Mouse (Mus musculus) forebrain, embryonic 11.5 days (tissue): Measurements from ENCODE around the gene Hnrnpu. TPM values are rescaled to one million over a fixed set of nuclear protein-coding genes. Genes with fewer than 3 reads are reported as not detected.
A peak's percentile ranks its signal among the peaks of the same experiment; 100 is the strongest.

Source experiments
- ATAC-seq: fragments of 200-750 bp; cut with Nextera tagmentation; replicated peaks from 2 replicates; pipeline ENCODE4 v1.8.0; 2017; ENCODE audit warnings: moderate TSS enrichment; ENCODE audit not compliant: low FRiP score
- DNase-seq: peaks from one replicate; pipeline ENCODE4 v3.0.0-alpha.2; 2017; ENCODE audit warnings: low spot score
- H3K27ac ChIP-seq: fragments of 300-500 bp; sonication (generic); 2 replicates; pipeline ENCODE4 v1.5.1; 2014; ENCODE audit warnings: low read depth, low read length
- H3K27me3 ChIP-seq: fragments of 300-500 bp; sonication (generic); 2 replicates; pipeline ENCODE4 v1.6.1; 2014; ENCODE audit warnings: mild to moderate bottlenecking, low read length, mixed read lengths; ENCODE audit not compliant: control insufficient read depth, insufficient read depth
- H3K36me3 ChIP-seq: fragments of 300-500 bp; sonication (generic); 2 replicates; pipeline ENCODE4 v1.6.1; 2014; ENCODE audit warnings: mild to moderate bottlenecking, low read length, moderate library complexity, mixed read lengths; ENCODE audit not compliant: control insufficient read depth, insufficient read depth
- H3K4me1 ChIP-seq: fragments of 300-500 bp; sonication (generic); replicated peaks from 2 replicates; pipeline ENCODE4 v1.6.1; 2014; ENCODE audit warnings: low read length, mixed read lengths; ENCODE audit not compliant: control insufficient read depth, insufficient read depth
- H3K4me2 ChIP-seq: fragments of 300-500 bp; sonication (generic); 2 replicates; pipeline ENCODE4 v1.6.1; 2014; ENCODE audit warnings: low read depth, mild to moderate bottlenecking, low read length, moderate library complexity, mixed read lengths; ENCODE audit not compliant: severe bottlenecking
- H3K4me3 ChIP-seq: fragments of 300-500 bp; sonication (generic); 2 replicates; pipeline ENCODE4 v1.5.1; 2014; ENCODE audit warnings: low read depth, low read length
- H3K9ac ChIP-seq: fragments of 300-500 bp; sonication (generic); 2 replicates; pipeline ENCODE4 v1.6.1; 2014; ENCODE audit warnings: low read length
- H3K9me3 ChIP-seq: fragments of 300-500 bp; sonication (generic); 2 replicates; pipeline ENCODE4 v1.6.1; 2016; ENCODE audit warnings: low read length, mixed read lengths; ENCODE audit not compliant: control insufficient read depth
- WGBS: fragments of 180-500 bp; shearing (Covaris S2); extraction: QIAGEN DNeasy Blood & Tissue Kit; methylation state at CpG from one replicate; pipeline ENCODE4 v1.1.7; 2014; 5-methylcytosine and 5-hydroxymethylcytosine counted together
- polyA plus RNA-seq: library from polyadenylated mRNA; unstranded; fragments of >200 nt; fragmentation: Nextera tagmentation; extraction: Ambion mirVana; gene quantifications from 2 replicates; pipeline ENCODE4 v1.2.1, GENCODE M21; 2014

Gene Hnrnpu
- polyA plus RNA-seq = 1,010 and 1,015 TPM in 2 replicates

- Histone ChIP-seq H3K4me3 (peak within 1 kb of the TSS; percentile 100), H3K9ac (peak within 1 kb of the TSS; percentile 100), H3K4me1 (peaks cover 6% of the 10 kb centered on the region; the same call in 1 of the 2 replicates), H3K9me3 (no peaks in the 10 kb centered on the region), H3K36me3 (peaks cover 11% of the 10 kb centered on the region), H3K27me3 (no peaks in the 10 kb centered on the region), H3K27ac (peak within 1 kb of the TSS; percentile 99), H3K4me2 (peak within 1 kb of the TSS; percentile 69)
- under 1% methylated on average over 73 of the region's 73 CpGs for WGBS
- DNase-seq (peak; percentile 97), ATAC-seq (peak; percentile 90)
These were observed at the start of gene Hnrnpu for GRCm38 (mm10) chr1:178337551-178338317. Gene Hnrnpu, minus strand, starts transcription at chr1:178337797.

- Histone ChIP-seq H3K27ac (no peak overlapping the region), H3K4me1 (no peaks in the 10 kb centered on the region), H3K9me3 (no peaks in the 10 kb centered on the region), H3K4me3 (no peak overlapping the region), H3K4me2 (no peak overlapping the region), H3K27me3 (no peaks in the 10 kb centered on the region), H3K36me3 (no peaks in the 10 kb centered on the region), H3K9ac (no peak overlapping the region)
- ATAC-seq (no peak), DNase-seq (no peak)
These were observed 44.6 kb upstream of the Hnrnpu start for GRCm38 (mm10) chr1:178382165-178382564.

GRCm38 (mm10) chr1:178379224-178379623, 41.6 kb upstream of the Hnrnpu start:
- Histone ChIP-seq H3K9me3 (no peaks in the 10 kb centered on the region), H3K4me3 (no peak overlapping the region), H3K36me3 (no peaks in the 10 kb centered on the region), H3K27ac (no peak overlapping the region), H3K4me1 (no peaks in the 10 kb centered on the region), H3K4me2 (no peak overlapping the region), H3K9ac (no peak overlapping the region), H3K27me3 (no peaks in the 10 kb centered on the region)
- DNase-seq = no peak
- 91% methylated on average over 1 of the region's 1 CpGs for WGBS
- ATAC-seq = no peak

- no peak for ATAC-seq
- Histone ChIP-seq H3K27ac (no peak overlapping the region), H3K4me3 (no peak overlapping the region), H3K4me1 (no peaks in the 10 kb centered on the region), H3K36me3 (no peaks in the 10 kb centered on the region), H3K27me3 (no peaks in the 10 kb centered on the region), H3K9me3 (no peaks in the 10 kb centered on the region), H3K4me2 (no peak overlapping the region), H3K9ac (no peak overlapping the region)
- WGBS = 87% methylated on average over 3 of the region's 3 CpGs
- no peak for DNase-seq
These were observed 40.5 kb upstream of the Hnrnpu start for GRCm38 (mm10) chr1:178378115-178378514.

- Histone ChIP-seq H3K9ac (no peak overlapping the region), H3K27me3 (no peaks in the 10 kb centered on the region), H3K36me3 (no peaks in the 10 kb centered on the region), H3K4me1 (no peaks in the 10 kb centered on the region), H3K9me3 (no peaks in the 10 kb centered on the region), H3K4me2 (no peak overlapping the region), H3K27ac (no peak overlapping the region), H3K4me3 (no peak overlapping the region)
- no peak for ATAC-seq
- DNase-seq = no peak
- WGBS = 69% methylated on average over 2 of the region's 2 CpGs
These were observed 39.3 kb upstream of the Hnrnpu start for GRCm38 (mm10) chr1:178376907-178377306.

- Histone ChIP-seq H3K27me3 (no peaks in the 10 kb centered on the region), H3K4me1 (no peaks in the 10 kb centered on the region), H3K36me3 (no peaks in the 10 kb centered on the region), H3K4me2 (no peak overlapping the region), H3K27ac (no peak overlapping the region), H3K4me3 (no peak overlapping the region), H3K9ac (no peak overlapping the region), H3K9me3 (no peaks in the 10 kb centered on the region)
- 92% methylated on average over 2 of the region's 2 CpGs for WGBS
- no peak for DNase-seq
- no peak for ATAC-seq
These were observed 38.5 kb upstream of the Hnrnpu start for GRCm38 (mm10) chr1:178376061-178376460.

GRCm38 (mm10) chr1:178375381-178375780, 37.8 kb upstream of the Hnrnpu start:
- no peak for ATAC-seq
- no peaks in the 10 kb centered on the region for H3K4me1 ChIP-seq
- no peaks in the 10 kb centered on the region for H3K9me3 ChIP-seq
- H3K36me3 ChIP-seq = no peaks in the 10 kb centered on the region
- DNase-seq = no peak
- no peak overlapping the region for H3K27ac ChIP-seq
- no peak overlapping the region for H3K4me2 ChIP-seq
- no peak overlapping the region for H3K4me3 ChIP-seq
- H3K9ac ChIP-seq = no peak overlapping the region
- no peaks in the 10 kb centered on the region for H3K27me3 ChIP-seq

GRCm38 (mm10) chr1:178372681-178373080, 35.1 kb upstream of the Hnrnpu start:
- Histone ChIP-seq H3K4me2 (no peak overlapping the region), H3K4me1 (peaks cover 3% of the 10 kb centered on the region; the same call in 1 of the 2 replicates), H3K27ac (no peak overlapping the region), H3K4me3 (no peak overlapping the region), H3K9ac (no peak overlapping the region), H3K36me3 (no peaks in the 10 kb centered on the region), H3K27me3 (no peaks in the 10 kb centered on the region), H3K9me3 (no peaks in the 10 kb centered on the region)
- ATAC-seq (no peak), DNase-seq (no peak)
- WGBS = 93% methylated on average over 4 of the region's 4 CpGs

- WGBS = 2% methylated on average over 11 of the region's 11 CpGs
- H3K27me3 ChIP-seq = no peaks in the 10 kb centered on the region
- no peak overlapping the region for H3K27ac ChIP-seq
- ATAC-seq (peak; percentile 77), DNase-seq (peak; percentile 53)
- no peaks in the 10 kb centered on the region for H3K36me3 ChIP-seq
- H3K9me3 ChIP-seq = no peaks in the 10 kb centered on the region
- H3K9ac ChIP-seq = peak overlapping the region; percentile 55
- peak overlapping the region; percentile 38 for H3K4me3 ChIP-seq
- peak overlapping the region; percentile 65 for H3K4me2 ChIP-seq
- peaks cover 3% of the 10 kb centered on the region; the same call in 1 of the 2 replicates for H3K4me1 ChIP-seq
These were observed 31.7 kb upstream of the Hnrnpu start for GRCm38 (mm10) chr1:178369272-178369651.
